Mouse (Mus musculus): ENCODE data around the gene Cbfa2t3.
A peak's percentile ranks its signal among the peaks of the same experiment; 100 is the strongest.

Gene Cbfa2t3

DNA sequence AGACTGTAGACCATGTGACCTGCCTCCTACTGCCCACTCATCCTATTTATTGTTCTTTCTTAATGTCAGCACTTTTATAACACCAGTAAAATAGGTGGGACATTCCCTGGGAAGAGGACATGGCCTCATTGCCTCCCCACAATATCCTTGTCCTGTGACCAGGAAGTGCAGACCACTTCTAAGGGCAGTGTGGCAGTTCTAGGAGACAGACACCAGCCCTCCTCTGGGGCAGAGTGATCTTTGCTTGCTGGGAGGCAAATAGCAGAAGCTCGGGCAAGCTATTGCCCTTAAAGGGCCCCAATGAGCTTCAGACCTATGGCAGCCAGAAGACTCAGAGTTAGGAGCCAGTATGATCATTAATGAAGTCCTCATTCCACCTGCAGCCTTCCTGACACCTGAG is 94.3 kb downstream of the Cbfa2t3 start:
- DNase-seq (ENCODE audit: low spot score): no peak

DNA sequence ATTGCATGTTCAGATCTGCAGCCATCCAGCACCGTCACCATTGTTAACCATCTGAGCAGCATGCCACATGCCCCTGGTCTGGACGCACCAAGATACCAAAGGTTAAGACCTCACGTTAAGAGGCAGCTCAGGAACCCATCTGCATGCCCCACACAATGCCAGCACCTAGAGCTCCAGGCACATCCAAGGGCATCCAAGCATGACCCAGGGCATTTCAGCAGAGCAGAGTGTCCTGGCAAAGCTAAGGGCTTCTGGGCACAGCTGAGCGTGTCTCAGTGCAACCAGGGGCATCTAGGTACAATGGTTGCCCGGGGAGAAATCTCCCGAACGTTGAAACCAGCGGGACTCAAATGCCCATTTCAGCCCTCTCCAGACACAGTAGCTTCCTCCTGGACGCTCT is 98.2 kb downstream of the Cbfa2t3 start:
- no peak for DNase-seq (ENCODE audit: low spot score)

GRCm38 (mm10) chr8:122596031-122596430 is 102.9 kb downstream of the Cbfa2t3 start:
- DNase-seq (ENCODE audit: low spot score): no peak

- no peak for DNase-seq (ENCODE audit: low spot score)
These were observed 105.0 kb downstream of the Cbfa2t3 start for GRCm38 (mm10) chr8:122593783-122594507.

- DNase-seq (ENCODE audit: low spot score): no peak
These were observed 105.7 kb downstream of the Cbfa2t3 start for GRCm38 (mm10) chr8:122593240-122593639.

DNA sequence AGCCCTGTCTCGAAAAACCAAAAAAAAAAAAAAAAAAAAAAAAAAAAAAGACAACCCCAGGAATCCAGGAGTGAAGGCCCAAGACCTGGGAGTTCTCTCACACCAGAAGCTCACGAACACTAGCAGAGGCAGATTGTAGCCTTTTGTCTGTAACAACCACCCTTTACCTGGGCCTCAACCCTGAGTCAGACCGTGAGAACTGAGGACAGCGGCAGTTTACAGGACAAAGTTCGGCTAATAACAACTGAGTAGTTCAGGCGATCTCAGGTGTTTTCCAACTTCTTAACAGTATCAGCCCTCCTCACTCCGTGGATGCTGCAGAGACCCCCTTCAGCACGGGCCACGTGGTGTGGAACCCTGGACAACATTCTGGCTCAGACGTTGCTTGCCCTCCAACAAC is 112.2 kb downstream of the Cbfa2t3 start:
- no peak for DNase-seq (ENCODE audit: low spot score)

GRCm38 (mm10) chr8:122586171-122586570 is 112.7 kb downstream of the Cbfa2t3 start:
- DNase-seq (ENCODE audit: low spot score): no peak

DNA sequence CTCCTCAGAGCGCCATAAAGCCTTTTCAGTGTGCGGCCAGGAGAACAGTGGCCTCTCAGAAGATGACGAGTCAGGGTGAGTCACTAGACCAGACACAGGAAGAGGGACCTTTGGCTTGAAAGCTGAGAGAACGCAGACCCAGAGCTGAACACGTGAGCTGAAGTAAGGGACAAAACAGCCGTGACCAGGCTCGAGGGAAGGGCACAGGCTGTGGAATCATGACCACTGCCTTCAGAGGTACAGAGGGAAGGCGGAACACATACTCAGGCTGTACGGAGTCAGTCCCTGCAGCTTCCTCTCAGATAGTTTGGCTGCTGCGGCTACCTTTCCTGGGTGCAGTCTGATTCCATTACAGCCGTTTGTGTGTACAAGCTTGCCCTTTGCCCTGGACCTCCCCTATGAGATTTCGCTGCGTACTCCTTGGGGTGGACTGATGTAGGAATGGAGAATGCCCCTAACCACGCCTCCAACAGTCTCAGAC is 113.5 kb downstream of the Cbfa2t3 start:
- no peak for DNase-seq (ENCODE audit: low spot score)

DNA sequence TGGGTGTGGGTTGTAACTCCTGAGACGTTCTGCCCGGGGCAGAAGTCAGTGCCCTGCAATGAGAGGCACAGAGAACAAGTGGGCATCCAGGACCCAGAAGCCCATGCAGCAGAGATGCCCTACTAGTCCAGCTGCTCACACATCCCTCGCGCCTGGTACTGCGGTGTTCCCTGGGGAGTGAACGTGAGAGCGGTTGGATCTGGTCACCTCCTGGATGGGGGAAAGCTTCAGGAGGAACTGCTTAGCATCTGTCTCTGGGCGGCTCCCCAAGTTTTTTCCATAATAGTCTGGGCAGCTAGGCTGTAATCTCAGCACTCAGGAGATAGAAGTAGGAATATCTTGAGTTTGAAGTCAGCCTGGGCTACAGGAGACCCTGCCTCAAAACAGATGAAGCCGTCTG is 113.9 kb downstream of the Cbfa2t3 start:
- DNase-seq (ENCODE audit: low spot score): no peak

- DNase-seq (ENCODE audit: low spot score): no peak
These were observed 118.0 kb downstream of the Cbfa2t3 start for GRCm38 (mm10) chr8:122580926-122581325.

DNA sequence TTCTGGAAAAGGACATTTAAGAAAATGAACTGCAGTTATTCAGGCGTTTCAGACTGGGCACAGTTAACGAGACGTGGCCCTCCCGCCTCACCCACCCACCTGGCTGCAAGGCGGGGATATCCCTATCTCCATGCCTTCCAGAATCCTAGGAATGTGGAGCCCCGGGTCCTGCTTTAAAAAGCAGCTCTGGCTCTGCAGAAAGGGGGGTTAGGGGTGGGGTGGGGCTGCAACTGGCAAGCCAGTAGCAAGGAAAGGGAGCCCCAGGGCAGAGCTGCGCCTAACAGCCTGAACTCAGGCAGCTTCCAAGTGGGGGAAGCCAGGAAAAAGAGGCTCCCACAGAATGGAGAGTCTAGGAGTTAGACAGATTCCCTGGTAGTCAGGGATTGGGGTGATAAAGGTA is 119.7 kb downstream of the Cbfa2t3 start:
- DNase-seq (ENCODE audit: low spot score): no peak

- DNase-seq (ENCODE audit: low spot score): no peak
These were observed 121.8 kb downstream of the Cbfa2t3 start for GRCm38 (mm10) chr8:122577116-122577515.

DNA sequence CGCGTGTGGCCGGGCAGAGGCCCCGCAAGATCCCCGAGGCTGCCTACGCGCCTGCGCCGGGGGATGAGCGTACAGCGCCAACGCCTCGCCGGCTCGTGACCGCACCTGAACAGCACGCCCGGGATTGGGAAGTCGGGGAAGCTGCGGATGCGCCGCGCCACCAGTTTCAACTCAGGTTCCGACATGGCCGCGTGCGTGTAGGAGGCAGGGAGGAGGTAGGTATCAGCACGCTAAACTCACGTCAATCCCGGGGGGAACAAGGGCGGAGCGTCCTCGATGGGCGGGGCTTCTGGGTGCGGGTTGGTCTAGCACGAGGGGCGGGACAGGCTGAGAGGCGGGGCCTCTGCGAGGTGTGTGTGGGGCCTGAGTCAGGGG is 122.3 kb downstream of the Cbfa2t3 start, which contains the start of gene Aprt:
Gene Aprt (minus strand): TSS at position 262 of the 375 bp plus-strand sequence.
- peak; percentile 82 for DNase-seq (ENCODE audit: low spot score)

- DNase-seq (ENCODE audit: low spot score): no peak
These were observed 122.9 kb downstream of the Cbfa2t3 start for GRCm38 (mm10) chr8:122575735-122576647.

GRCm38 (mm10) chr8:122575286-122575685 is 123.6 kb downstream of the Cbfa2t3 start:
- DNase-seq (ENCODE audit: low spot score): no peak
